Mouse (Mus musculus) brain, adult 2 months (tissue): ENCODE data around the gene Brdt.

Experiments used
- DNase-seq: peaks from one replicate; pipeline ENCODE4 v3.0.0; 2011; ENCODE audit warnings: low read depth, low spot score

The Brdt gene

GRCm38 (mm10) chr5:107330916-107331421 lies at the start of gene Brdt:
TSS of gene Brdt (plus strand) at chr5:107331159.
- no peak for DNase-seq

GRCm38 (mm10) chr5:107282561-107283307 lies 48.2 kb upstream of the Brdt start:
- peak; percentile 76 for DNase-seq

GRCm38 (mm10) chr5:107283935-107284524 lies 46.9 kb upstream of the Brdt start:
- no peak for DNase-seq

- no peak for DNase-seq
Measured at GRCm38 (mm10) chr5:107285563-107285962, 45.4 kb upstream of the Brdt start.

- DNase-seq, result peak; percentile 83
Measured at GRCm38 (mm10) chr5:107287254-107287907, 43.6 kb upstream of the Brdt start.

GRCm38 (mm10) chr5:107287908-107288267 lies 43.1 kb upstream of the Brdt start:
- no peak for DNase-seq

GRCm38 (mm10) chr5:107288427-107289233 lies 42.3 kb upstream of the Brdt start:
- DNase-seq, result peak; percentile 55

GRCm38 (mm10) chr5:107289234-107289764 lies 41.7 kb upstream of the Brdt start, which contains the start of gene Tgfbr3:
TSS of gene Tgfbr3 (minus strand) at chr5:107289629.
- peak; percentile 94 for DNase-seq

- DNase-seq, result no peak
Measured at GRCm38 (mm10) chr5:107289986-107290385, 41.0 kb upstream of the Brdt start.

- DNase-seq, result no peak
Measured at GRCm38 (mm10) chr5:107294041-107294440, 36.9 kb upstream of the Brdt start.

- DNase-seq, result peak; percentile 72
Measured at GRCm38 (mm10) chr5:107295061-107295816, 35.7 kb upstream of the Brdt start.

- DNase-seq, result no peak
Measured at GRCm38 (mm10) chr5:107295817-107296511, 35.0 kb upstream of the Brdt start.

- DNase-seq, result peak; percentile 85
Measured at GRCm38 (mm10) chr5:107296512-107297322, 34.2 kb upstream of the Brdt start.

- DNase-seq, result no peak
Measured at GRCm38 (mm10) chr5:107298854-107299253, 32.1 kb upstream of the Brdt start.

GRCm38 (mm10) chr5:107303350-107303861 lies 27.6 kb upstream of the Brdt start:
- DNase-seq, result no peak

- DNase-seq, result no peak
Measured at GRCm38 (mm10) chr5:107304117-107304825, 26.7 kb upstream of the Brdt start.

- no peak for DNase-seq
Measured at GRCm38 (mm10) chr5:107307432-107307831, 23.5 kb upstream of the Brdt start.

GRCm38 (mm10) chr5:107317141-107317540 lies 13.8 kb upstream of the Brdt start:
- DNase-seq, result no peak
